Mouse (Mus musculus) embryonic stem cell, embryonic (primary cell): ENCODE data around the gene Fam183b.
"Not testable (repeated sequence)": the region's sequence is repeated elsewhere in the genome, so short reads cannot be mapped to it uniquely, and the experiment has no call there.

Experiments
- CTCF ChIA-PET, 4 experiments: fragments of 300-600 bp in 2 of 4; fragments of 350-600 bp in 2 of 4; sonication (Branson Sonifier 250); formaldehyde crosslinking; loops; one replicate each; lab custom pipeline; 2022; ENCODE audit warnings: inconsistent platforms in 2 of 4; lab: Charles Lee
- POLR2A ChIA-PET, 4 experiments: fragments of 300-600 bp in 2 of 4; fragments of 350-600 bp in 2 of 4; sonication (Branson Sonifier 250); formaldehyde crosslinking; loops; one replicate each; lab custom pipeline; 2022; ENCODE audit warnings: antibody characterized with exemption in 4 of 4, inconsistent platforms in 1 of 4; lab: Charles Lee

Gene Fam183b

GRCm38 (mm10) chr11:58801558-58802228, at the start of gene Fam183b:
Fam183b (minus strand) TSS chr11:58801960.
- CTCF ChIA-PET, result interaction anchor here (0.5 to 1.9 kb wide), 7 partner anchors 10 to 724 kb away, joined by 3 to 7 read pairs (median 4); no protein-coding TSS in a partner anchor

GRCm38 (mm10) chr11:58849731-58850130, 48.0 kb upstream of the Fam183b start:
- ChIA-PET POLR2A (no interaction called here), CTCF (no interaction called here)

More at GRCm38 (mm10) chr11:58801558-58802228, at the start of gene Fam183b:
- POLR2A ChIA-PET, result interaction anchor here in 3 of 4 experiments (0.5 to 4.2 kb wide), 9 partner anchors 10 to 853 kb away, joined by 3 to 12 read pairs (median 3); partner anchors contain the start of genes Hist3h2a (in 1 of the 3), Mrpl22 (in 1 of the 3), Sh3bp5l (in 1 of the 3) and Trim17 (in 1 of the 3)

GRCm38 (mm10) chr11:58847636-58848035, 45.9 kb upstream of the Fam183b start:
- ChIA-PET POLR2A (interaction anchor here in 3 of 4 experiments (0.7 to 1.6 kb wide), 8 partner anchors 9 to 339 kb away, joined by 3 to 6 read pairs (median 3); partner anchors contain the start of genes Hist3h2a (in 1 of the 3), Trim17 (in 1 of the 3) and Zfp39 (in 1 of the 3)), CTCF (interaction anchor here in 2 of 4 experiments (0.5 to 1.1 kb wide), 3 partner anchors 57 to 702 kb away, joined by 3 to 4 read pairs (median 3); no protein-coding TSS in a partner anchor)

DNA sequence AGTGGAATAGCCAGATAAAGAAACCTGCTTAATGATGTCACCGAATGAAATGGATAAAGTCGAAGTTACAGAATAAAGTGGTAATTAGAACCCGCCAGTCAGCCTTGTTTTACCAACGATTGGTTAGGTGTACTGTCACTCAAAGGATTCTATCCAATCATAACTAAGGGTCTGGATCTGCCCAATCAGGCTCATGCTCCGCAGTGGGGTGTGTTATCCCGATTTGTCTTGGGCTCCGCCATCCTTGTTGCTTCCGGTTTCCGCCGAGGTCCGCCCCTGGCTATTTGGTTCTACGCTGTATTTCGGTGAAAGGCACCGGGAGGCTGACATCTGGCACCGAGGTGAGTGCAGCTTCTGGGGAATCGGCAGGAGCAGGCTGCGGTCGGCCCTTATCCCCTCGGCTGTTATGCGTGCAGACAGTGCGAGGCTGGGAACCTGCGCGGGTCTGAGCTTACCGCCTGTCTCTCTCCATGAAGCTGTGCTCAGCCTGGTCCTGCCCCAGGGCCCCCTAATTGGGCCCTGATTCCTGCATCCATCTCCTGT, 45.2 kb upstream of the Fam183b start, which contains the start of gene Gm12258:
Gene Gm12258 (plus strand): TSS at position 240 of the 543 bp plus-strand sequence.
- ChIA-PET POLR2A (interaction anchor here in 3 of 4 experiments (0.7 to 1.6 kb wide), 5 partner anchors 21 to 338 kb away, joined by 3 to 6 read pairs (median 4); partner anchors contain the start of genes Hist3h2a (in 1 of the 3), Trim17 (in 1 of the 3) and Zfp39 (in 1 of the 3)), CTCF (interaction anchor here in 1 of 4 experiments (1.0 to 1.1 kb wide), 2 partner anchors 58 to 68 kb away, joined by 3 read pairs; no protein-coding TSS in a partner anchor)

DNA sequence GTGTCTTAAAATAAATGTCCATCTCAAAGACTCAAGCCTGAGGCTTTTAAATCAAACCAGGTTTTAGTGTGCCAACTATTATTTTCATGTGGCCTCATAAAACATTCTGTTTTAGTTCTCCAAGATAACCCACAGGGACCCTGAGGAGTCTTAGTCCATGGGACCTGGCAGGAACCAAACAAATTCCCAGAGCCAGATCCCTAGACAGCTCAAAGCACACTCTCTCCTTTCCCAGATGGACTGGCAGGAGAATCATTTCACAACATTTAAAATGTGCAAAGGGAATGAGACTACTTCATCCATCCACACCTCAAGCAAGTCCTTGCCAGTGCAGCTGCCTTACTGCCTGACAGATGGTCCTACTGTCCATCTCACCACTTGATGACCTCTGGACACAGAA, 37.2 kb upstream of the Fam183b start, which contains the start of gene Olfr311:
Gene Olfr311 (plus strand): TSS at position 301 of the 400 bp plus-strand sequence.
- POLR2A ChIA-PET, result not testable (repeated sequence)
- CTCF ChIA-PET, result interaction anchor here in 1 of 4 experiments (0.5 kb wide), 1 partner anchor 52 kb away, joined by 3 read pairs; no protein-coding TSS in a partner anchor

DNA sequence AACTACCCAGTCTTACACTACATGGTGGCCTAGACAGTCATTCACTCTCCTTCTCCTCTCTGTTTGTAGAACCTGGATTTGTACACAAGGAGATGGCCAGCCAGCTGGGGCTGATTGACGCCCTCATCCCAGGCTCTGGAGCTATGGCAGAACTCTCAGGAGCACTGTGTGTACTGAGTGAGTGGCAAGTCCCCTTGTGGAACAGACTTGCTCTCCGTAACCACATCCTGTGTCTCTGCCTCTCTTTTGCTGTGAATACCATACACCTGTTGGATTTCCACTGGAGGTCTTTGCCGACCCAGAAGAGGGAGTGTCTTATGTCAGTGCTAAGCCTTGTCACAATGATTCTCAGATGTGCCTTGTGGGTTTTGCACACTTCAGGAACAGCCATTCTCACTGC, 30.8 kb upstream of the Fam183b start:
- POLR2A ChIA-PET, CTCF ChIA-PET: not testable (repeated sequence)

GRCm38 (mm10) chr11:58829764-58830163, 28.0 kb upstream of the Fam183b start:
- POLR2A ChIA-PET, result no interaction called here

DNA sequence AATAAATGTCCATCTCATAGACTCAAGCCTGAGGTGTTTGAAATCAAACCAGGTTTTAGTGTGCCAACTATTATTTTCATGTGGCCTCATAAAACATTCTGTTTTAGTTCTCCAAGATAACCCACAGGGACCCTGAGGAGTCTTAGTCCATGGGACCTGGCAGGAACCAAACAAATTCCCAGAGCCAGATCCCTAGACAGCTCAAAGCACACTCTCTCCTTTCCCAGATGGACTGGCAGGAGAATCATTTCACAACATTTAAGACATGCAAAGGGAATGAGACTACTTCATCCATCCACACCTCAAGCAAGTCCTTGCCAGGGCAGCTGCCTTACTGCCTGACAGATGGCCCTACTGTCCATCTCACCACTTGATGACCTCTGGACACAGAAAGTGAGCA, 27.2 kb upstream of the Fam183b start, which contains the start of gene Olfr312:
Gene Olfr312 (plus strand): TSS at position 301 of the 400 bp plus-strand sequence.
- CTCF ChIA-PET, result interaction anchor here in 1 of 4 experiments (0.7 kb wide), 1 partner anchor 159 kb away, joined by 5 read pairs; no protein-coding TSS in a partner anchor

More at GRCm38 (mm10) chr11:58829764-58830163, 28.0 kb upstream of the Fam183b start:
- CTCF ChIA-PET, result interaction anchor here in 1 of 4 experiments (0.7 kb wide), 1 partner anchor 160 kb away, joined by 5 read pairs; no protein-coding TSS in a partner anchor

DNA sequence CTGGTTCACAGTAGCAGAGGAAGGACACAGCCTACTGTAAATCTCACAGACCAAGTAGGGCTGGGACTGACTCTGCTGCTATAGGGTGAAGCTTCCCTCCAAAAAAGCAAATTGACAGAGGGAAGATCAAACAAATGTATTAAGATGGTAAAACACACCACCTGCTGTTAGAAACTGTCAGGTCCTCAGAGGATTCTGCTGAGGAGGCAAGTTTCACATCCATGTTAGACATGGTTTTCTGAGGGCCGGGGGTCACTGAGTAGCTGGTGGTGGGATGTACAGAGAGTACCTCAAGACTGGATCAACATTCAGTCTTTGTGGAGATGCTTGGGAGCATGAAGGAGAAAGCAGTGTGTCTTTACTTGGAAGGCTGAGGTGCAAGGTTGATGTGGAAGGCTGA, 13.9 kb upstream of the Fam183b start:
- ChIA-PET POLR2A (interaction anchor here in 1 of 4 experiments (0.7 kb wide), 1 partner anchor 25 kb away, joined by 4 read pairs; no protein-coding TSS in a partner anchor), CTCF (interaction anchor here in 3 of 4 experiments (0.6 to 0.9 kb wide), 4 partner anchors 25 to 438 kb away, joined by 3 to 6 read pairs (median 5); no protein-coding TSS in a partner anchor)

More for the DNA sequence above, 27.2 kb upstream of the Fam183b start, which contains the start of gene Olfr312:
- POLR2A ChIA-PET, result not testable (repeated sequence)

DNA sequence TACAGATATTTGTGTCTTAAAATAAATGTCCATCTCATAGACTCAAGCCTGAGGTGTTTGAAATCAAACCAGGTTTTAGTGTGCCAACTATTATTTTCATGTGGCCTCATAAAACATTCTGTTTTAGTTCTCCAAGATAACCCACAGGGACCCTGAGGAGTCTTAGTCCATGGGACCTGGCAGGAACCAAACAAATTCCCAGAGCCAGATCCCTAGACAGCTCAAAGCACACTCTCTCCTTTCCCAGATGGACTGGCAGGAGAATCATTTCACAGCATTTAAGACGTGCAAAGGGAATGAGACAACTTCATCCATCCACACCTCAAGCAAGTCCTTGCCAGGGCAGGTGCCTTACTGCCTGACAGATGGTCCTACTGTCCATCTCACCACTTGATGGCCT, 12.9 kb upstream of the Fam183b start, which contains the start of gene Olfr313:
Gene Olfr313 (plus strand): TSS at position 301 of the 400 bp plus-strand sequence.
- POLR2A ChIA-PET, CTCF ChIA-PET: not testable (repeated sequence)

DNA sequence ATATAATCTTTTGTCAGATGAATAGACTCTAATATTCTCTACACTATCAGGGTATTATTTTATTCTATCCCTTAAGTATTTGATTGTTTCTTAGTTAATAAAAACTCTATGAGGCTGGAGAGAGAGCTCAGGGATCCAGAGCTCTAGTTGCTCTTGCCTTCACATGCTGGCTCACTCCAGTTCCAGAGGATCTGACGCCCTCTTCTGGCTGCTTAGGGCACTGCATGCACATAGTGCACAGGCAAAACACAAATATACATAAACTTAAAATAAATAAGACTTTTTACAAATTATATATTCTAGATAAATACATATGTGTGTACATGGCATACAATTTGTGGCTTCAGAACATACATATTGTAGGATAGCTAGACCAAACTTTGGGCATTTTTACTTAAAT, 10.2 kb upstream of the Fam183b start:
- CTCF ChIA-PET, result interaction anchor here (0.6 to 1.5 kb wide), 14 partner anchors 9 to 513 kb away, joined by 3 to 7 read pairs (median 3); partner anchors contain the start of gene Fam183b (in 2 of the 4)
- POLR2A ChIA-PET, result interaction anchor here in 1 of 4 experiments (1.0 kb wide), 1 partner anchor 10 kb away, joined by 6 read pairs; the partner anchor contains the start of gene Fam183b

DNA sequence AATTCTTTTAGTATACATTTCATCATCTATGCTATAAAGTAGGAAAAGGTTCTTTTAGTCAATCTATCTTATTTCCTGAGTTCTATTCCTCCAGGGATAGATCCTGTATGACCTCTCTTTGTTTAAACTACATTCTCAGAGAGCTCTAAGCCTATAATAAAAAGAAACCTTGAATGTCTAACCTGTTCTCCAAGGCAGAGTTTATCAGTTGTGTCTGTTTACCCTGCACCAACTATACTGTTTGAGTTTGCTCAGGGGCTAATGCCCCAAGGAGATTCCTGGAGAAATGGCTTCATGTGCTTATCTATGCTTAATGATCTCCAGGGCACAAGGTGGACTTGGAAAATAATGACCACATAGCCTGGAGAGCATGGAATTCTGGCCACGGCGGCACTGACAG, 2.6 kb upstream of the Fam183b start:
- POLR2A ChIA-PET, result no interaction called here
- CTCF ChIA-PET, result no interaction called here

DNA sequence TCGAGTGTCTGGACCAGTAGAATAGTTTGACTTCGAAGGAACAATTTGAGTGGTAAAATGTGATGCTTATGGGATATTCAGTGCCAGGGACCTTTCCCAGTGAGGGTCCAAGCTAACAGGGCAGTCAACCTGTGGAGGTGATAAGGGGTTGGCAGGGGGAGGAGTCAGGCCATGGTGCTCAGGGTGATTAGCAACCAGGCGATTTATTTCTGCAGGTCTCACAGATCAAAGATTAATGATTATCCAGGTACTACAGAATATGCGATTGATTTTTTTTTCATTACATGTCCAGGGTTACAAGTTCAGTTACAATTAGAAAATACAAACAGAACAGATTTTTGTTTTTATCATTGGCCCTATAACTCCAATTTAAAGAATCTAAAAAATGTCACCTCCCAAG, 2.1 kb upstream of the Fam183b start:
- POLR2A ChIA-PET, result no interaction called here
- CTCF ChIA-PET, result no interaction called here

GRCm38 (mm10) chr11:58799747-58800146, 2.0 kb downstream of the Fam183b start:
- ChIA-PET CTCF (interaction anchor here in 1 of 4 experiments (0.5 kb wide), 1 partner anchor 851 kb away, joined by 7 read pairs; no protein-coding TSS in a partner anchor), POLR2A (interaction anchor here in 1 of 4 experiments (4.2 kb wide), 1 partner anchor 12 kb away, joined by 12 read pairs; no protein-coding TSS in a partner anchor)

GRCm38 (mm10) chr11:58796850-58797249, 4.9 kb downstream of the Fam183b start:
- ChIA-PET POLR2A (no interaction called here), CTCF (interaction anchor here in 3 of 4 experiments (0.6 to 1.0 kb wide), 3 partner anchors 15 to 345 kb away, joined by 3 to 4 read pairs (median 3); no protein-coding TSS in a partner anchor)

DNA sequence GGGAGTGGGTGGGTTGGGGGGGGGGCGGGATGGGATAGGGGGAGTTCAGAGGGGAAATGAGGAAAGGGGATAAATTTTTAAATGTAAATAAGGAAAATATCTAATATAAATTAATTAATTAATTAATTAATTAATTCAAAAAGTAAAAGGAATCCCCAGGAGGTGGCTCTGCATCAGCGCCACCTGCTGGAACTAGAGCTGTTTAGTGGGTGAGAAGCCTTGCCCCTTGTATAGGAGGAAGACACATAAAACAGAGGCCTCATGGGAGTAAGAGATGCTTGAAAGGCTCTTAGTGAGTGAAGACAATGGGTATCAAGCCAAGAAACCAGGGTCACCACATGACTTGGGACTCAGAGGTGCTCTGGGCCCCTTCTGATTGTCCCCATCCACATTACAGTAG, 5.9 kb downstream of the Fam183b start:
- POLR2A ChIA-PET, result no interaction called here
- CTCF ChIA-PET, result interaction anchor here in 3 of 4 experiments (0.5 to 1.0 kb wide), 5 partner anchors 9 to 166 kb away, joined by 3 to 6 read pairs (median 3); no protein-coding TSS in a partner anchor

- ChIA-PET POLR2A (no interaction called here), CTCF (no interaction called here)
These were observed 11.1 kb downstream of the Fam183b start for GRCm38 (mm10) chr11:58790646-58791045.

GRCm38 (mm10) chr11:58790053-58790452, 11.7 kb downstream of the Fam183b start:
- CTCF ChIA-PET, result no interaction called here
- POLR2A ChIA-PET, result no interaction called here
